Mouse (Mus musculus) brown adipose tissue, adult 24 weeks (tissue): ENCODE data around the gene Cxcl12. TPM values are rescaled to one million over a fixed set of nuclear protein-coding genes. Genes with fewer than 3 reads are reported as not detected.

Experiments used
- H3K27ac ChIP-seq: fragments of 200-500 bp; replicated peaks from 2 replicates; pipeline ENCODE4 v1.5.1; 2012; ENCODE audit warnings: low read depth, mild to moderate bottlenecking, low read length
- H3K4me1 ChIP-seq: fragments of 200-500 bp; 2 replicates; pipeline ENCODE4 v1.6.1; 2012; ENCODE audit warnings: low read length, mixed read lengths; ENCODE audit not compliant: control insufficient read depth, insufficient read depth, insufficient read length
- H3K4me3 ChIP-seq: fragments of 200-500 bp; 2 replicates; pipeline ENCODE4 v1.5.1; 2012; ENCODE audit warnings: low read depth, mild to moderate bottlenecking, low read length, moderate library complexity; ENCODE audit not compliant: insufficient read depth
- polyA plus RNA-seq: library from polyadenylated mRNA; stranded (reverse); fragments of >200 nt; gene quantifications from 2 replicates; pipeline ENCODE4 v1.2.4, GENCODE M21; 2012; ENCODE audit not compliant: missing spikeins, insufficient read depth, insufficient read length

Cxcl12 gene
- 42.8 and 46.0 TPM in 2 replicates for polyA plus RNA-seq

DNA sequence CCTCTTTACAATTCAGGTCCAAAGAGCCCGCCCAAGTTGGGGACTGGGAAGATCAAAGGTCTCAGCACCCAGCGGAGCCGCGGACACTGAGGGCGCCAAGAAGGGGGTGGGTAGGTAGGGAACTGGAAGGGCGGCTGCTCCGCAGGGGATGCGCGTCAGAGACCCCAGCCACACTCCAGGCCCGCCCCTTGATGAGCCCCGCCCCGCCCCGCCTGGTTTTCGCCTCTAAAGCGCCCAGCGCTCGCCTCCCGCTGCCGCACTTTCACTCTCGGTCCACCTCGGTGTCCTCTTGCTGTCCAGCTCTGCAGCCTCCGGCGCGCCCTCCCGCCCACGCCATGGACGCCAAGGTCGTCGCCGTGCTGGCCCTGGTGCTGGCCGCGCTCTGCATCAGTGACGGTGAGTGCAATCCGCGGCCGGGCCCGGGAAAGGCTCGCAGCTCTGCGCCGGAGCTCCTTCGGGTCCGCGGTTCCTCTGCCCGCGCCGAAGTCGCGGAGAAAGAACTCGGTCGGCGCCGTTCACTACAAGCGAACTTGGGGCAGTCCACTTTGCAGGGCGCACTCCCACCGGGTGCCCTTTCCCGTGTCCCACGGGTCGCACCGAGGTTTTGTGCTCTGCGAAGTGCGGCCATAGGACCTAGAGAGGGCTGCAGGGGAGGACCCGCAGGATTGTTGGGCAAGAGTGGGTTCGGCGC, at the start of gene Cxcl12:
Cxcl12 (plus strand) TSS at position 215 of the 691 bp plus-strand sequence.
- Histone ChIP-seq H3K27ac (peak within 1 kb of the TSS; percentile 71), H3K4me3 (peak within 1 kb of the TSS; percentile 71)

GRCm38 (mm10) chr6:117122074-117122473, 46.3 kb upstream of the Cxcl12 start:
- no peak overlapping the region for H3K27ac ChIP-seq
- H3K4me3 ChIP-seq, result no peak overlapping the region
- no peaks in the 10 kb centered on the region for H3K4me1 ChIP-seq

More for the DNA sequence above, at the start of gene Cxcl12:
- no peaks in the 10 kb centered on the region for H3K4me1 ChIP-seq

GRCm38 (mm10) chr6:117126356-117126755, 42.0 kb upstream of the Cxcl12 start:
- Histone ChIP-seq H3K27ac (no peak overlapping the region), H3K4me1 (no peaks in the 10 kb centered on the region), H3K4me3 (no peak overlapping the region)

DNA sequence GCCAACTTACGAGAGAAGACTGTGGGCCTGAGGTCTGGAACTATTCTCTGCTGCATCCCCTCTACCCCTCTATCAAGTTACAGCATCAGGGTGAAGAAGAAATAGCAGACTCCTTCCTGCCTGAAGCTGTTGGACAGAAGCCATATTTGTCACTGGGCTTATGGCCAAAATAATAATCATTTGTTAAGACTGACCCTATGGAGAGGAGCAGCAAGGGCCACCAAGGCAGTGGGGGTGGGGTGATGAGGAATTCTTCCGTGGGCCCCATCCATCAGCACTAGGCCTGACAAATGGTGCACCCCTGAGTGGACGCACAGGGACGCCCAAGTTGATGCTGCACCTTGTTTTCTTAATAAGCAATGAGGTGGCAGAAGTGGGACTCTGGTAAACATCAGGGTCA, 38.9 kb upstream of the Cxcl12 start:
- Histone ChIP-seq H3K4me1 (no peaks in the 10 kb centered on the region), H3K27ac (no peak overlapping the region)

GRCm38 (mm10) chr6:117130680-117131111, 37.6 kb upstream of the Cxcl12 start:
- Histone ChIP-seq H3K4me1 (no peaks in the 10 kb centered on the region), H3K27ac (no peak overlapping the region), H3K4me3 (peak overlapping the region; percentile 23; the same call in 1 of the 2 replicates)

More for the DNA sequence above, 38.9 kb upstream of the Cxcl12 start:
- no peak overlapping the region for H3K4me3 ChIP-seq

DNA sequence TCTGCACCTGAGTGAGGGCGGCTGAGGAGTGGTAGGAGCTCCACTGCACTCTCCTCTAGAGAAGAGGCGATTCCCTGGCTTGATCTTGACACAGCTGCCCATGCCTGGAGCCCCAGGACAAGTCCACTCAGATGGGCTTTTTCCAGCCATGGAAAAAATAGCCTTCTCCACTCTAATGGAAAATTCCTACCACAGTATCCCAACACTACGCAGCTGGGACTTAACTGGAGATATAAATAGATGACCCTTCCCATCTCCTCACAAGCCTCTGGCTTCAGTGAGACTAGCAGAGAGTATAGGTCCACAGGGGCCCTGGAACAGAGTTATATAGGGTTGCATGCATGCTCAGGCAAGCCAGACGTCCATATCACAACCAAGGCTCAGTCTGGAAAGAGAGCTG, 33.8 kb upstream of the Cxcl12 start:
- no peak overlapping the region for H3K27ac ChIP-seq
- no peak overlapping the region for H3K4me3 ChIP-seq
- H3K4me1 ChIP-seq, result peaks cover 2% of the 10 kb centered on the region; the same call in 1 of the 2 replicates

- no peak overlapping the region for H3K27ac ChIP-seq
- peaks cover 2% of the 10 kb centered on the region; the same call in 1 of the 2 replicates for H3K4me1 ChIP-seq
These were observed 30.6 kb upstream of the Cxcl12 start for GRCm38 (mm10) chr6:117137735-117138134.

DNA sequence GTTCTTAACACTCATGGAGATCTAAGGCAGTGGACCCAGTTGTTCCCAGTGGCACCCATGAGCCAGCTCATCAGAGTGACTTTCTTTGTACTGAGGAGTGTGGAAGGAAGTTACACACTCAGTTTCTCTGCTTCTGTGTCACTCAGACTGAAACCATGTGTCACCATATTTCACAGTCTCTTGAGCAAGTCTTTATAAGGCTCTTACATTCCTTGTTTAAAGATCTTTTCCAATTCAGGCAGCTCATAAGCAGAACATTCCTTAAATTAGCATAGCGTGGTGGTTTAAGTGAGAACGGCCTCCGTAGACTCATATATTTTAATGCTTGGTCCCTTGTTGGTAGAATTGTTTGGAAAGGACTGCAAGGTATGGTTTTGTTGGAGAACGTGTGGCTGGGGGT, 27.4 kb upstream of the Cxcl12 start:
- Histone ChIP-seq H3K4me1 (peaks cover 2% of the 10 kb centered on the region; the same call in 1 of the 2 replicates), H3K4me3 (no peak overlapping the region), H3K27ac (no peak overlapping the region)

More at GRCm38 (mm10) chr6:117137735-117138134, 30.6 kb upstream of the Cxcl12 start:
- no peak overlapping the region for H3K4me3 ChIP-seq

DNA sequence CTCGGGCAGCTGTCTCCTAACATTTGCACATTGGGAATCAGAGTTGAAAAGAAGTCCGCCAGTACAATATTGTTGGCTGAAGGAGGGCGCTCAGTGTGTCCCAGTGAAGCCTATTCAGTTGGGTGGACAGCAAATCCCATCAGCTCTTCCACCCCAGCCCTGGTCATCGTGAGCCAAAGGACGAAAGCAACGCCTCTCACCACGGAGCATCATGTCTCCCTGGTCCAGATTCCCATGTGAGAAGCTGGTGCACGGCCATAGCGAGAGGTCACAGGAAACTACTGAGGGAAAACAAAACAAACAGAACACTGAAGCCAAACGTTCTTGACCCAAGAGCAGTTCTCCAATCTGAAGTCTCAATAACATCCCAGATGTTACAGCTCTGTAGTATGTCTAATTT, 21.4 kb upstream of the Cxcl12 start:
- Histone ChIP-seq H3K27ac (no peak overlapping the region), H3K4me1 (no peaks in the 10 kb centered on the region), H3K4me3 (no peak overlapping the region)

GRCm38 (mm10) chr6:117151484-117152149, 16.7 kb upstream of the Cxcl12 start:
- Histone ChIP-seq H3K4me1 (no peaks in the 10 kb centered on the region), H3K4me3 (no peak overlapping the region), H3K27ac (no peak overlapping the region)

GRCm38 (mm10) chr6:117153046-117153445, 15.3 kb upstream of the Cxcl12 start:
- H3K4me1 ChIP-seq, result no peaks in the 10 kb centered on the region
- no peak overlapping the region for H3K27ac ChIP-seq
- no peak overlapping the region for H3K4me3 ChIP-seq

DNA sequence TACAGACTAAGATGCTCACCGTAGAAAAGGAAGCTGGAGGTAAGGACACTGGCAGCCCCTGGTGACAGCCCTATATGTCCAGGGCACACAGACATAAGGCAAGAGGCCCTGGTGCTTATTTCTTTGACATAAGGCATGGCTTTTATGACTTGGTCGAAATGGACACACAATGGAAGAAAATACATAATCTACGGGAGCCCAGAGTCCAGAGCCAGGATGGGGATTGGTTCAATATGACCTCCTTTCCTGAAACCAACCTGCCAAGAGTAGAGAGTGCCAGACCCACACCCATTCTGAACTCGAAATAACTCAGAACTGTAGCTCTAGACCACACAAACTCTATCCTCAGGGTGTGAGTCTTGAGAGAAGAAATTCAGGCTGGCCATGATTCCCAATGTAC, 11.5 kb upstream of the Cxcl12 start:
- H3K4me1 ChIP-seq, result no peaks in the 10 kb centered on the region
- H3K27ac ChIP-seq, result no peak overlapping the region
- H3K4me3 ChIP-seq, result no peak overlapping the region

DNA sequence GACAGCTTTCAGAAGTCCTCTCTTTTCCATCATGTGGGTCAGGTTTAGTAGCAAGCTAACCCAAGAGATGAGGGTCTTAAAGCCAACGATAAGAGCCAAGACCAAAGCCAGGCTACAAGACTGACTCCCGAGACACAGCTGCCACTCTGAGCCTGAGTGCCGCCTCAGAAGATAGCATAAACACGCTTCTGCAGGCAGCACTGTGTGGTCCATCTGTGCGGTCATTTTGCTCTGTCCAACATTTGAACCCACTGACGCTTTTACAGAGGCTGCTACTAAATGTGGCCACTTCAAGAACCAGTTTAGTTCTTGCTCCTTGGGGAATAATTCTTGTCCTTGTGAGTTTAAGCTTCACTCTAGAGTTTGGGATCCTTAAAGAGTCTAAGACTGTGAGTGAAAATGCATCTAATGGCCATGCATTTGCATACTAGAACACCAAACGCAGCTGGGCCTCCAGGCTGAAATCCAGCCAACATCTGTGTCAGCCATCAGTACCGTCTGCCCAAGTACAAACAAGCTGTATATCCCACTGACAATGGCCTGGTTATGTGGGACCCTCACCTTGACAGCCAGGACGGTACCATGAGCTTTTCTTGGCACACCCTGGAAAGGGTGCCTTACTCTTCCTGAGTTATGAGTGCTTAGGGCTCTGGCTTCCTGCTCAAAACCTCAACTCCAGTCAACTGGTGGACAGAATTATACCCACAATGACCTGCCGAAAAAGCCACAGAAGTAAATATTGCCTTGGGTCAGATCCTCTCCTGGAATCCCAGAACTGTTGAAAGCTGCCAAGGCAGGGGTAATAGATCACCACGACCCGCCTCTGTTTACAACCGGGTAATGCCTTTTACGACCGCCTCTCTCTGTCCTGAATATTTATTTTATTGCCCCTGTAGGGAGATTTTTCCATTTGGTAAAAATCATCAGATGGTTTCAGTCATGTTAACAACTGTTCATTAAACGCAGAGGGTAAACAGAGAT, 8.3 kb upstream of the Cxcl12 start:
- H3K4me1 ChIP-seq, result no peaks in the 10 kb centered on the region
- no peak overlapping the region for H3K27ac ChIP-seq

DNA sequence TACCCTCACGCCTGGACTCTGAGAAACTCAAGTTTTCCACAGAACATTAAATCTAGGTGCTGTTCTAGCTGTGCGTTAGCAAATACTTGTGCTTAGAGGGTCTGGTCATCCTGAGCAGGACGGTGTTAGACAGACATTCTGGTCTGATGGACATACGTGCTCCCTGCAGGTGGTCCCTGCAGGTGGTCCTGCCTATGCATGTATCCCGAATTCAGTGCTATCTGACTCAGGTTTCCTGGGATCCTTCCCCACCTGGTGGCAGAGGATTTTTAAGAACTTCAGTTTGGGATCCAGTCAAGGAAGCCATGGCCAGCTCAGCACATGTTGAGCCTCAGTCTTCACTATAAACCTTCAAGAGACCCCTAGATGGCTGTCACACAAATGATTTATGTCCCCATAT, 4.8 kb upstream of the Cxcl12 start:
- no peak overlapping the region for H3K4me3 ChIP-seq
- no peak overlapping the region for H3K27ac ChIP-seq
- H3K4me1 ChIP-seq, result no peaks in the 10 kb centered on the region

More for the DNA sequence above, 8.3 kb upstream of the Cxcl12 start:
- no peak overlapping the region for H3K4me3 ChIP-seq
